Mouse (Mus musculus): Measurements from ENCODE around the gene Usp48. TPM values are rescaled to one million over a fixed set of nuclear protein-coding genes. Genes with fewer than 3 reads are reported as not detected.

Usp48 gene
- polyA plus RNA-seq, 1 experiment, result 162 TPM

DNA sequence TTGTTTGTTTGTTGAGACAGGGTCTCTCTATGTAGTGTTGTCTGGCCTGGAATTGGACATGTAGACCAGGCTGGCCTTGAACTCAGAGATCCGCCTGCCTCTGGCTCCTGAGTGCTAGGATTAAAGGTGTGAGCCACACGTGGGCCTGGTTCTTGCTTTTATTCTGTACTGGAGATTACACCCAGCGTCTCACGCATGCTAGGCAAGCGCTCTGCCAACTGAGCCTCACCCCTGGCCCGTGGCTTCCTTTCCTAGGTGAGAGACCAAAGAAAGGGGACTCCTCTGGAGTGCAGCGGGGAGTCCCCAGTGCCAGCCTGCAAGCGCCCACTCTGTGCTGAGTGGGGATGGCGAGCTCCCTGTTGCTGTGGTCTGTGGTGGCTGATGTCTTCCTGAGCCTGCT, 85.0 kb downstream of the Usp48 start:
- no peak overlapping the region for H3K4me3 ChIP-seq (ENCODE audit: insufficient read depth, low read length)
- H3K27ac ChIP-seq (ENCODE audit: insufficient read depth, low read depth, low read length), result no peak overlapping the region
- no peaks in the 10 kb centered on the region for H3K4me1 ChIP-seq (ENCODE audit: control insufficient read depth, insufficient read depth, low read length)
- TF ChIP-seq CTCF (IDR thresholded peaks at IDR 0.05; ENCODE audit: low read depth, low read length) (no peak), POLR2A (IDR thresholded peaks at IDR 0.05; ENCODE audit: borderline replicate concordance, low read depth, low read length) (no peak)

GRCm38 (mm10) chr4:137679979-137680550, 86.5 kb downstream of the Usp48 start:
- no peaks in the 10 kb centered on the region for H3K4me1 ChIP-seq (ENCODE audit: control insufficient read depth, insufficient read depth, low read length)
- H3K4me3 ChIP-seq (ENCODE audit: insufficient read depth, low read length), result no peak overlapping the region
- TF ChIP-seq POLR2A (IDR thresholded peaks at IDR 0.05; ENCODE audit: borderline replicate concordance, low read depth, low read length) (no peak), CTCF (IDR thresholded peaks at IDR 0.05; ENCODE audit: low read depth, low read length) (no peak)
- H3K27ac ChIP-seq (ENCODE audit: insufficient read depth, low read depth, low read length), result no peak overlapping the region

DNA sequence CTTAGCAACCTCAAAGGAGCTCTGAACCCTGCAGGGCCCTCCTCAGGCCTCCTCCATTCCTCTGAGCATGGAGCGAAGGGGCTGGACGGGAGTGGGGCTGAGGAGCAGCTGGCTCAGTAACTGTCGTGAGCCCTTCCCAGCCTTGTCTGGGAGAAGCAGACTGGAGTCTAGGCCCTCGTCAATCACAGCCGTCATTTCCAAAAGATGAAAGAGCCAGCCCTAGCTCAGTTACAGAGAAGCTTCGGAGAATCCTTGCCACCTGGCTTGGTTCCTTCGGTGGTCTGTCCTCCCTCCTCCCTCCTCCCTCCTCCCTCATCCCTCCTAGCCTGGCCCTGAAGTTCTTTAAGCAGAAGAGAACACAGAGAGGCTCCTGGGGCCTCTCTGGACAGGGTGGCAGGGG, 87.2 kb downstream of the Usp48 start:
- no peak for TF ChIP-seq POLR2A (IDR thresholded peaks at IDR 0.05; ENCODE audit: borderline replicate concordance, low read depth, low read length)
- TF ChIP-seq CTCF (IDR thresholded peaks at IDR 0.05; ENCODE audit: low read depth, low read length), result no peak
- Histone ChIP-seq H3K4me3 (ENCODE audit: insufficient read depth, low read length) (no peak overlapping the region), H3K4me1 (ENCODE audit: control insufficient read depth, insufficient read depth, low read length) (no peaks in the 10 kb centered on the region), H3K27ac (ENCODE audit: insufficient read depth, low read depth, low read length) (no peak overlapping the region)

DNA sequence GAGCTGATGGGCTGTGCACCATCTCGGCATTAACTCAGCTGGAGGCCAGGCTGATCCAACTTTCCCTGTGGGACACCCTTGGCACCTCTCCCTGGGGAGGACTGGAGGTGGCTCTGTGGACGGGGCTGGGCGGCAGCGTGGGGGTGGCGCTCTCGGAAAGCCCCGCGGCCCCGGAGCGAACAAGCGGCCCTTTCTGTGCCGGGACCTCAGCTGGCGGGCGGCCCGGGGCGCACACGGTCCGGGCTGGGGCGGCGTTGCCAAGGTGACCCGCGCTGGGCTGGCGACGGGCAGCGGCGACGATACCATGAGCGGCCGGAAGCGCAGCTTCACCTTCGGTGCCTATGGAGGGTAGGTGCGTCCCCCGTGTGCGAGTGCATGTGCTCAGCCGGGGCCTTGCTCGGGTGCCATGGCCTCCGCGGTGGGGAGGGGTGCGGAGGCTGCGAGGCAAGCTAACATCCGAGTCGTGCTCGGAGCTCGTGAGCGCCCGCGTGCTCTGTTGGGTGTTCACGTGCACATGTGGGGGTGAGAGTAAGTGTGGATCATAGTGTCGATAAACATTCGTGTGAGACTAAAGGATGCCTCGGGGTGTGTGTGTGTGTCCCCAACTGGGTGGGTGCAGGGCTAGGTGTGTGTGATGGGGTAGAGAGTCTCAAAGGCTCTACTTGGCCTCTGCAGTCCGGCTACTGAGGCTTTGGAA, 88.0 kb downstream of the Usp48 start:
- Histone ChIP-seq H3K4me3 (ENCODE audit: insufficient read depth, low read length) (no peak overlapping the region), H3K27ac (ENCODE audit: insufficient read depth, low read depth, low read length) (no peak overlapping the region), H3K4me1 (ENCODE audit: control insufficient read depth, insufficient read depth, low read length) (no peaks in the 10 kb centered on the region)
- TF ChIP-seq POLR2A (IDR thresholded peaks at IDR 0.05; ENCODE audit: borderline replicate concordance, low read depth, low read length) (no peak), CTCF (IDR thresholded peaks at IDR 0.05; ENCODE audit: low read depth, low read length) (no peak)

DNA sequence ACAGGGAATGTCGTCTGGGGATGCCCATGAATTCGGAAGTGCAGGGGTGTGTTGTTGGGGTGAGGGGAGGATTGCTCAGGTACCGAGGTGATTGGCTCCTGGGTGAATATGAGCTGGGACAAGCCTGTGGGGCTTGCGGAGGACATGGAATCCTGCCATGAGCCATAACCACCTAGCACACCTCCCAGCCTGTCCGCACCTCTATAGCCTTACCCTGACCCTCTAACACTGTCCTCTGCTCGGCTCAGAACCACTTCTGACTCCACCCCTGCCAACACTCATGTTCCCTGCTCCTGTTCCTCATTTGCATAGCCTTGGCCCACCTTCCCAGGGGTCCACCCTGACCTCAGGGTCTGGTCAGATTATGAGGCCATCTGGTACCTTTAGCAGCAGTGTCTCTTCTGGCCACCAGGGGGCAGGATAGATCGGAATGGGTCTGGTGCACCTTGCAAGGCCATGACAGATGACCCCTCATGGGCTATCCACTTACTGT, 89.5 kb downstream of the Usp48 start:
- TF ChIP-seq CTCF (IDR thresholded peaks at IDR 0.05; ENCODE audit: low read depth, low read length) (peak; percentile 79), POLR2A (IDR thresholded peaks at IDR 0.05; ENCODE audit: borderline replicate concordance, low read depth, low read length) (no peak)
- H3K4me3 ChIP-seq (ENCODE audit: insufficient read depth, low read length), result no peak overlapping the region
- no peak overlapping the region for H3K27ac ChIP-seq (ENCODE audit: insufficient read depth, low read depth, low read length)
- H3K4me1 ChIP-seq (ENCODE audit: control insufficient read depth, insufficient read depth, low read length), result no peaks in the 10 kb centered on the region

- Histone ChIP-seq H3K4me3 (ENCODE audit: insufficient read depth, low read length) (no peak overlapping the region), H3K4me1 (ENCODE audit: control insufficient read depth, insufficient read depth, low read length) (no peaks in the 10 kb centered on the region), H3K27ac (ENCODE audit: insufficient read depth, low read depth, low read length) (no peak overlapping the region)
- TF ChIP-seq CTCF (IDR thresholded peaks at IDR 0.05; ENCODE audit: low read depth, low read length) (no peak), POLR2A (IDR thresholded peaks at IDR 0.05; ENCODE audit: borderline replicate concordance, low read depth, low read length) (no peak)
These were observed 91.3 kb downstream of the Usp48 start for GRCm38 (mm10) chr4:137684830-137685343.

- Histone ChIP-seq H3K27ac (ENCODE audit: insufficient read depth, low read depth, low read length) (no peak overlapping the region), H3K4me1 (ENCODE audit: control insufficient read depth, insufficient read depth, low read length) (no peaks in the 10 kb centered on the region), H3K4me3 (ENCODE audit: insufficient read depth, low read length) (no peak overlapping the region)
- TF ChIP-seq CTCF (IDR thresholded peaks at IDR 0.05; ENCODE audit: low read depth, low read length), result no peak
- TF ChIP-seq POLR2A (IDR thresholded peaks at IDR 0.05; ENCODE audit: borderline replicate concordance, low read depth, low read length), result no peak
These were observed 92.7 kb downstream of the Usp48 start for GRCm38 (mm10) chr4:137686303-137686702.

GRCm38 (mm10) chr4:137687234-137687825, 93.8 kb downstream of the Usp48 start:
- Histone ChIP-seq H3K27ac (ENCODE audit: insufficient read depth, low read depth, low read length) (no peak overlapping the region), H3K4me3 (ENCODE audit: insufficient read depth, low read length) (no peak overlapping the region), H3K4me1 (ENCODE audit: control insufficient read depth, insufficient read depth, low read length) (no peaks in the 10 kb centered on the region)
- TF ChIP-seq POLR2A (IDR thresholded peaks at IDR 0.05; ENCODE audit: borderline replicate concordance, low read depth, low read length), result no peak
- no peak for TF ChIP-seq CTCF (IDR thresholded peaks at IDR 0.05; ENCODE audit: low read depth, low read length)

DNA sequence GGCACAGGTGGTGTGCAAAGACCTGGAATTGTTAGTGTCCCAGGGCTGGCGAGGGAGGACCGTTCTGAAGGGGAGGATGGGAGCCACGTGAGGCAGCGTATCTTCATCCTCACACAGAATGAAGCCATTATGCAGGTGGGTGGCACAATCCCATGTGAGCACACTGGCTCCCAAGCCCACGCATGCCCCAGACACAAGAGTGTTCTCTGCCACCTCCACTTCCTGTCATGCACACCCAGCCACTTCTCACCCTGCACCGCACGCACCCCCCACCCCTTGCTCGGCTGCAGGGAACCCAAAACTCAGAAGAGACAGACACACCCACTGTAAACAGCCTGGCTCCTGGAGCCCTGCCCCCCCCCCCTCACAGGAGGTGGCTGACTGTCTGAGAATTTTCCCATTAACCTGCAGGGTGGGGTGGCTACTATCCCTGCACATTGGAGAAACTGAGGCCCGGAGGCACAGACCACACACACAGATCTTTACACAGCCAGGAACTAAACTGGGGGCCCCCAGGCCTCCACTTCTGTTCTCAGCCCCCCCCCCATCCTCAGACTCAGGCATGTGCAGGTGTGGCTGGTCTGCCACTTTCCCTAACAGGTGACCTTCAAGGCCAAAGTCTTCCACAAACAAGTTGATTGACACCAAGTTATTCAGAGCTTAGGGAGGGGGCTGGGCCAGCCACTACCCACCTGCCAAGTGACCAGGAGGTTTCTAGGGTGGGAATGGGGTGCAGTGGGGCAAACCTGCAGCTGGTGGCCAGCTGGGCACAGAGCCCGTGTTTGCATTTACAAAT, 98.8 kb downstream of the Usp48 start:
- TF ChIP-seq CTCF (IDR thresholded peaks at IDR 0.05; ENCODE audit: low read depth, low read length) (no peak), POLR2A (IDR thresholded peaks at IDR 0.05; ENCODE audit: borderline replicate concordance, low read depth, low read length) (no peak)
- Histone ChIP-seq H3K4me1 (ENCODE audit: control insufficient read depth, insufficient read depth, low read length) (no peaks in the 10 kb centered on the region), H3K27ac (ENCODE audit: insufficient read depth, low read depth, low read length) (no peak overlapping the region), H3K4me3 (ENCODE audit: insufficient read depth, low read length) (no peak overlapping the region)
